ENCODE assay signal across 14 mouse cellular contexts in genomic region chr11:109343558-109343957, GRCm38 (mm10). TPM values are rescaled to one million over a fixed set of nuclear protein-coding genes. Genes with fewer than 3 reads are reported as not detected.
DNase-seq lines count a peak whose midpoint lies in the region; ATAC-seq and TF ChIP-seq lines count a peak whose summit lies in the region.
"Had no signal": no experiment of that assay in that cellular context is flagged by ENCODE, and none has a peak within 500 bp of the region (broad histone marks: within the 10 kb centered on the region; RNA-seq: fewer than 3 reads in every experiment).

No protein-coding gene starts in this region.

- H3K4me3 ChIP-seq in embryonic facial prominence, embryonic 13.5 days = no peak overlapping the region
- no peak overlapping the region for H3K4me3 ChIP-seq in embryonic facial prominence, embryonic 10.5 days
- H3K4me3 ChIP-seq in stomach, embryonic 16.5 days (replicated peaks; ENCODE audit: low read length) = no peak overlapping the region
- H3K4me3 ChIP-seq in left cerebral cortex, adult 2 months = no peak overlapping the region
- H3K4me3 ChIP-seq: forebrain, embryonic 10.5 days; hindbrain, embryonic 15.5 days; limb, embryonic 13.5 days had no signal

- TF ChIP-seq CTCF in left cerebral cortex, adult 2 months (IDR thresholded peaks at IDR 0.05) = no peak

- 25% methylated on average over 7 of the region's 7 CpGs for WGBS in embryonic facial prominence, embryonic 13.5 days
- WGBS in embryonic facial prominence, embryonic 10.5 days = 25% methylated on average over 7 of the region's 7 CpGs
- WGBS in stomach, embryonic 16.5 days = 52% methylated on average over 7 of the region's 7 CpGs

- intact Hi-C loops in left cerebral cortex, adult 2 months (cut with DNase I) = no loop called here

- no peak for ATAC-seq in embryonic facial prominence, embryonic 13.5 days (ENCODE audit: insufficient number of reproducible peaks, insufficient read depth, low FRiP score, low TSS enrichment, low read depth)
- no peak for ATAC-seq in stomach, embryonic 16.5 days (ENCODE audit: insufficient read depth, low FRiP score)

- peak overlapping the region; percentile 20 for H3K4me2 ChIP-seq in embryonic facial prominence, embryonic 13.5 days
- no peak overlapping the region for H3K4me2 ChIP-seq in stomach, embryonic 16.5 days (ENCODE audit: low read depth, low read length)
- H3K4me2 ChIP-seq: hindbrain, embryonic 15.5 days; midbrain, embryonic 11.5 days had no signal

- no peak for DNase-seq in embryonic facial prominence, embryonic 10.5 days (ENCODE audit: low spot score)
- peak; percentile 17 for DNase-seq in kidney, adult 18-20 months
- no peak for DNase-seq in kidney, postnatal 14 days
- DNase-seq in lung, postnatal 25 days (ENCODE audit: low spot score) = peak; percentile 55
- DNase-seq in lung, postnatal 10 days = no peak
- no peak for DNase-seq in left cerebral cortex, adult 2 months (ENCODE audit: extremely low spot score in 1 of 2, low spot score in 2 of 2)

- H3K36me3 ChIP-seq in embryonic facial prominence, embryonic 13.5 days = no peaks in the 10 kb centered on the region
- H3K36me3 ChIP-seq in embryonic facial prominence, embryonic 10.5 days (replicated peaks) = no peaks in the 10 kb centered on the region
- no peaks in the 10 kb centered on the region for H3K36me3 ChIP-seq in stomach, embryonic 16.5 days (ENCODE audit: control insufficient read depth, insufficient read depth, low read length)
- H3K36me3 ChIP-seq: forebrain, embryonic 10.5 days; hindbrain, embryonic 15.5 days; limb, embryonic 13.5 days had no signal

- 0 out of 2 replicates have a peak overlapping the region, but pooled peaks have one; percentile 39 for H3K27ac ChIP-seq in embryonic facial prominence, embryonic 13.5 days
- H3K27ac ChIP-seq in embryonic facial prominence, embryonic 10.5 days (replicated peaks) = no peak overlapping the region
- H3K27ac ChIP-seq in stomach, embryonic 16.5 days (ENCODE audit: low read length) = peak overlapping the region; percentile 76
- no peak overlapping the region; the same call in 1 of the 2 replicates for H3K27ac ChIP-seq in left cerebral cortex, adult 2 months
- H3K27ac ChIP-seq: forebrain, embryonic 10.5 days; hindbrain, embryonic 15.5 days; limb, embryonic 13.5 days had no signal

- no peaks in the 10 kb centered on the region for H3K9me3 ChIP-seq in embryonic facial prominence, embryonic 13.5 days
- no peaks in the 10 kb centered on the region for H3K9me3 ChIP-seq in embryonic facial prominence, embryonic 10.5 days
- H3K9me3 ChIP-seq in stomach, embryonic 16.5 days (replicated peaks; ENCODE audit: control insufficient read depth, low read length) = no peaks in the 10 kb centered on the region
- H3K9me3 ChIP-seq: forebrain, embryonic 10.5 days; hindbrain, embryonic 15.5 days; limb, embryonic 13.5 days had no signal

- peaks cover 33% of the 10 kb centered on the region for H3K4me1 ChIP-seq in embryonic facial prominence, embryonic 13.5 days
- H3K4me1 ChIP-seq in embryonic facial prominence, embryonic 10.5 days = peaks cover 25% of the 10 kb centered on the region
- peaks cover 40% of the 10 kb centered on the region for H3K4me1 ChIP-seq in stomach, embryonic 16.5 days (ENCODE audit: control insufficient read depth, insufficient read depth, low read length)

- no peak overlapping the region for H3K9ac ChIP-seq in embryonic facial prominence, embryonic 13.5 days
- H3K9ac ChIP-seq in stomach, embryonic 16.5 days (ENCODE audit: low read length) = peak overlapping the region; percentile 46
- H3K9ac ChIP-seq: hindbrain, embryonic 15.5 days; limb, embryonic 13.5 days had no signal

- peaks cover 4% of the 10 kb centered on the region; the same call in 1 of the 2 replicates for H3K27me3 ChIP-seq in embryonic facial prominence, embryonic 13.5 days
- H3K27me3 ChIP-seq in embryonic facial prominence, embryonic 10.5 days (replicated peaks; ENCODE audit: low read depth, poor library complexity, severe bottlenecking) = no peaks in the 10 kb centered on the region
- H3K27me3 ChIP-seq in stomach, embryonic 16.5 days (ENCODE audit: control insufficient read depth, insufficient read depth, low read length) = no peaks in the 10 kb centered on the region
- H3K27me3 ChIP-seq: hindbrain, embryonic 15.5 days; limb, embryonic 13.5 days had no signal

RNA-seq across cellular contexts. Expression of gene Gna13, which starts 19.1 kb away (rescaled TPM):
- polyA plus RNA-seq in embryonic facial prominence, embryonic 13.5 days (2015; fragmentation: Nextera tagmentation; extraction: Ambion mirVana) = 21.4 and 22.1 TPM in 2 replicates
- 18.3 and 18.5 TPM in 2 replicates for polyA plus RNA-seq in embryonic facial prominence, embryonic 10.5 days (2016; fragmentation: Nextera tagmentation; extraction: Ambion mirVana)
- 28.8 and 32.8 TPM in 2 replicates for polyA plus RNA-seq in stomach, embryonic 16.5 days (2015; fragmentation: Nextera tagmentation; extraction: Ambion mirVana)
- 10 to 100 TPM; 45.0 to 47.7 TPM for total RNA-seq in left cerebral cortex, adult 2 months (2021)

RNA-seq across cellular contexts. Expression of gene Rgs9, which starts 45.6 kb away (rescaled TPM):
- 2.1 and 3.0 TPM in 2 replicates for polyA plus RNA-seq in embryonic facial prominence, embryonic 13.5 days (2015; fragmentation: Nextera tagmentation; extraction: Ambion mirVana)
- polyA plus RNA-seq in embryonic facial prominence, embryonic 10.5 days (2016; fragmentation: Nextera tagmentation; extraction: Ambion mirVana) = 1.8 TPM in 2 replicates
- 2.1 and 2.3 TPM in 2 replicates for polyA plus RNA-seq in stomach, embryonic 16.5 days (2015; fragmentation: Nextera tagmentation; extraction: Ambion mirVana)
- 10 to 100 TPM; 20.3 to 44.5 TPM for total RNA-seq in left cerebral cortex, adult 2 months (2021)
- total RNA-seq: gastrocnemius, adult 18-20 months; MEL had no signal

Comparison
In these comparisons a context has a peak if more than half of its experiments do, and no peak if none do; other contexts are left out.
1. H3K27ac ChIP-seq: peak in embryonic facial prominence, embryonic 13.5 days (single experiment) and stomach, embryonic 16.5 days (single experiment); none in embryonic facial prominence, embryonic 10.5 days (single experiment) and left cerebral cortex, adult 2 months (single experiment).
2. DNase-seq: peak in kidney, adult 18-20 months (single experiment) and lung, postnatal 25 days (single experiment); none in embryonic facial prominence, embryonic 10.5 days (single experiment), kidney, postnatal 14 days (single experiment), lung, postnatal 10 days (single experiment) and left cerebral cortex, adult 2 months (0 of 2).